Mouse (Mus musculus) stomach, embryonic 16.5 days (tissue): ENCODE measurements around the gene Ckap2. TPM values are rescaled to one million over a fixed set of nuclear protein-coding genes. Genes with fewer than 3 reads are reported as not detected.

Experiments used
- ATAC-seq: fragments of 200-750 bp; cut with Nextera tagmentation; 2 replicates; pipeline ENCODE4 v1.8.0; 2017; ENCODE audit warnings: moderate number of reproducible peaks, moderate TSS enrichment; ENCODE audit not compliant: insufficient read depth, low FRiP score
- H3K27ac ChIP-seq: fragments of 300-500 bp; sonication (generic); 2 replicates; pipeline ENCODE4 v1.5.1; 2014; ENCODE audit warnings: low read length
- H3K27me3 ChIP-seq: fragments of 300-500 bp; sonication (generic); 2 replicates; pipeline ENCODE4 v1.6.1; 2014; ENCODE audit warnings: low read length, control low read depth, mixed read lengths; ENCODE audit not compliant: control insufficient read depth, insufficient read depth
- H3K36me3 ChIP-seq: fragments of 300-500 bp; sonication (generic); 2 replicates; pipeline ENCODE4 v1.6.1; 2014; ENCODE audit warnings: low read length; ENCODE audit not compliant: control insufficient read depth, insufficient read depth
- H3K4me1 ChIP-seq: fragments of 300-500 bp; sonication (generic); 2 replicates; pipeline ENCODE4 v1.6.1; 2014; ENCODE audit warnings: low read length, control low read depth, mixed read lengths; ENCODE audit not compliant: control insufficient read depth, insufficient read depth
- H3K4me2 ChIP-seq: fragments of 300-500 bp; sonication (generic); 2 replicates; pipeline ENCODE4 v1.6.1; 2014; ENCODE audit warnings: low read depth, low read length, mixed read lengths
- H3K4me3 ChIP-seq: fragments of 300-500 bp; sonication (generic); replicated peaks from 2 replicates; pipeline ENCODE4 v1.5.1; 2014; ENCODE audit warnings: mild to moderate bottlenecking, low read length
- H3K9ac ChIP-seq: fragments of 300-500 bp; sonication (generic); 2 replicates; pipeline ENCODE4 v1.6.1; 2014; ENCODE audit warnings: low read length
- H3K9me3 ChIP-seq: fragments of 300-500 bp; sonication (generic); replicated peaks from 2 replicates; pipeline ENCODE4 v1.6.1; 2016; ENCODE audit warnings: low read length, control low read depth; ENCODE audit not compliant: control insufficient read depth
- WGBS: fragments of 180-500 bp; shearing (Covaris S2); extraction: QIAGEN DNeasy Blood & Tissue Kit; methylation state at CpG from one replicate; pipeline ENCODE4 v1.1.7; 2014; 5-methylcytosine and 5-hydroxymethylcytosine counted together
- polyA plus RNA-seq: library from polyadenylated mRNA; unstranded; fragments of >200 nt; fragmentation: Nextera tagmentation; extraction: Ambion mirVana; gene quantifications from 2 replicates; pipeline ENCODE4 v1.2.1, GENCODE M21; 2015

Ckap2 gene
- polyA plus RNA-seq, 1 experiment from 2014 or later = 43.8 TPM

- Histone ChIP-seq H3K27me3 (no peaks in the 10 kb centered on the region), H3K36me3 (peaks cover 8% of the 10 kb centered on the region), H3K9me3 (no peaks in the 10 kb centered on the region), H3K4me3 (no peak overlapping the region), H3K27ac (no peak overlapping the region), H3K4me2 (no peak overlapping the region), H3K4me1 (peaks cover 7% of the 10 kb centered on the region), H3K9ac (no peak overlapping the region)
- WGBS = 84% methylated on average over 6 of the region's 6 CpGs
- ATAC-seq = no peak
These were observed 12.3 kb upstream of the Ckap2 start for GRCm38 (mm10) chr8:22197914-22198313.

DNA sequence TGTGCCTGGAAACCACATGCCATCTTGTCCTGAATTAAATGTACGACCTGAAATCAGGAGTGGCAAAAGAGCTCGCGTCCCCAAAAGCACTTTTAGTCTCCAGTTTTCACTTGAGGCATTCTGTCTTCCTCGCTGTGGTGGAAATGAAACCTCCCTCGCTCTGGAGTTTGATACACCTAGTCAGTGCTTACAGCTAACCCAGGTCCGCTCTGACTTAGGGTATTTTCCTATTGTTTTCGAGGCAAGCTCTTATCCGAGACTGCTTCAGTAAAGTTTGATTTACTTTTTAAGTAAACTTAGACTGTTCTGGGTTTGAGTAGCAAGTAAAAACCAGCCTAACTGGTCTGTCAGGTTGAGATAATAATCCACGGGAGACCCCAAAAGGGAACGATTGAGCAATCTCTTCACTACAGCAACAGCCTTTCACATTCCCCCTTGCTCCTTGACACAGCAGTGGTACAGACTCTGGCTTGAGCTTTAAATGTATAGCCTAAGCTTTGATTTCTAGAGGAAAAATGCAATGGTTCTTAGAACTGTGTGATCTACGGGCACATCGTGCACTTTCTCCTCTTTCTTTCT is 7.9 kb upstream of the Ckap2 start:
- Histone ChIP-seq H3K36me3 (no peaks in the 10 kb centered on the region), H3K9ac (peak overlapping the region; percentile 97), H3K4me3 (peak overlapping the region; percentile 86), H3K27me3 (no peaks in the 10 kb centered on the region), H3K4me2 (peak overlapping the region; percentile 71), H3K27ac (peak overlapping the region; percentile 99), H3K4me1 (peaks cover 7% of the 10 kb centered on the region), H3K9me3 (no peaks in the 10 kb centered on the region)
- 8% methylated on average over 12 of the region's 12 CpGs for WGBS
- peak; percentile 73 for ATAC-seq

GRCm38 (mm10) chr8:22192660-22193431 is 7.2 kb upstream of the Ckap2 start, which contains the start of gene Vps36:
TSS of gene Vps36 (plus strand) at chr8:22192809.
- peak within 1 kb of the TSS; percentile 71 for H3K4me2 ChIP-seq
- H3K9ac ChIP-seq = peak within 1 kb of the TSS; percentile 97
- H3K27ac ChIP-seq = peak within 1 kb of the TSS; percentile 99
- under 1% methylated on average over 70 of the region's 73 CpGs for WGBS
- peaks cover 7% of the 10 kb centered on the region for H3K4me1 ChIP-seq
- peak; percentile 91 for ATAC-seq
- H3K36me3 ChIP-seq = no peaks in the 10 kb centered on the region
- peak within 1 kb of the TSS; percentile 86 for H3K4me3 ChIP-seq
- H3K27me3 ChIP-seq = no peaks in the 10 kb centered on the region
- H3K9me3 ChIP-seq = no peaks in the 10 kb centered on the region

DNA sequence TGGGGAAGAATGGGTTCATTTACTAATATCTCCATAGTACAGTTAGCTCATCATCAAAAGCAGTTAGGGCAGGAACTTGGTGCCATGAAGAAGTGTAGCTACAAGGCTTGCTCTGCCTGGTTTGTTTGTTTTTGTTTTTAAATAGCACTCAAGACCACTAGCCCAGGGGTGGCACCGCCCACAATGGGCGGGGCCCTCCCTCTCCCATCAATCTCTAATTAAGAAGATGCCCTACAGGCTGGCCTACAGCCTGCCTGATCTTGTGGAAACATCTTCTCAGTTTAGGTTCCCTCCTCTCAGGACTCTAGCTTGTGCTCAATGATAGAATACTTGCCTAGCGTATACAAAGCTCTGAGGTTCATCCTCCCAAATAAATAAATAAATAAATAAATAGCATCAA is 735 bp downstream of the Ckap2 start:
- WGBS = 2% methylated on average over 3 of the region's 3 CpGs
- peak overlapping the region; percentile 92 for H3K27ac ChIP-seq
- peak; percentile 22; the same call in 1 of the 2 replicates for ATAC-seq
- H3K27me3 ChIP-seq = no peaks in the 10 kb centered on the region
- H3K4me1 ChIP-seq = peaks cover 11% of the 10 kb centered on the region
- no peaks in the 10 kb centered on the region; the same call in 1 of the 2 replicates for H3K36me3 ChIP-seq
- H3K4me2 ChIP-seq = peak overlapping the region; percentile 75
- H3K9me3 ChIP-seq = no peaks in the 10 kb centered on the region
- peak overlapping the region; percentile 89 for H3K9ac ChIP-seq
- H3K4me3 ChIP-seq = peak overlapping the region; percentile 91

DNA sequence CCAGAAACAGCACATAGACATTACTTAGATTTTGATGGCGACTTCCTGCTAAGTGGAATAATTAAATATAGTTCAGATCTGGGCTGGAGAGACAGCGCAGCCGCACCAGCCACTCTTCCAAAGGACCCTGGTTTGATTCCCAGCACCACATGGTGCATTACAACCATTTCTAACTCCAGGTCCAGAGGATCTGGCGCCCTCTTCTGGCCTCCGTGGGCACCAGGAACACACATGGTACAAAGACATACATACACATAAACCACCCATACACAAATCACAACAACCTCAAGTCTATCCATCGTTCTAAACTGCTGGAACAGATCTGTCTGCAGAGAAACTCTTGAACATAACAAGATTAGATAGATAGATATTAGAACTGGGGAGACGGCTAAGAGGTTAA is 9.7 kb downstream of the Ckap2 start:
- Histone ChIP-seq H3K27me3 (no peaks in the 10 kb centered on the region), H3K4me1 (no peaks in the 10 kb centered on the region), H3K4me3 (no peak overlapping the region), H3K4me2 (no peak overlapping the region), H3K9me3 (peaks cover 6% of the 10 kb centered on the region; the same call in 1 of the 2 replicates), H3K27ac (no peak overlapping the region), H3K36me3 (peaks cover 28% of the 10 kb centered on the region), H3K9ac (no peak overlapping the region)
- 96% methylated on average over 7 of the region's 7 CpGs for WGBS
- no peak for ATAC-seq

DNA sequence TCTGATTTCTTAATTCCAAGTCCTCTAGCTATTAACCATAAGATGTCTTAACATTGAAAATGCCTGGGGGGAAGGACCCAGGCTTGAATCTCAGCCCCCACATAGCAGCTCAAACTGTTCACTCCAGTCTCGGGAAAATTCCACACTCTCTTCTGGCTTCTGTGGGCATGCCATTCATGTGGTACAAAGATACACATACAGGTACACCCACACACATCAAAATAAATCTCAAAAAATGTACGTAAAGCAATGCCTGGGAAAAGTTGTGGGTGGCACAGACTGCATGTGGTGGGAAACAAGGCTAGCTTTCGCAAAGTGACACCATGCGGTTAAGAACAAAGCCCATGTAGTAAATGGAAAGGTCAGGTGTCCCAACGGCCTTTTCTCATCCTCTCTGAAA is 16.5 kb downstream of the Ckap2 start:
- Histone ChIP-seq H3K9ac (no peak overlapping the region), H3K36me3 (peaks cover 8% of the 10 kb centered on the region), H3K9me3 (no peaks in the 10 kb centered on the region), H3K27ac (no peak overlapping the region), H3K4me1 (peaks cover 6% of the 10 kb centered on the region), H3K27me3 (no peaks in the 10 kb centered on the region), H3K4me2 (no peak overlapping the region), H3K4me3 (no peak overlapping the region)
- ATAC-seq = no peak
- WGBS = 90% methylated on average over 5 of the region's 5 CpGs

DNA sequence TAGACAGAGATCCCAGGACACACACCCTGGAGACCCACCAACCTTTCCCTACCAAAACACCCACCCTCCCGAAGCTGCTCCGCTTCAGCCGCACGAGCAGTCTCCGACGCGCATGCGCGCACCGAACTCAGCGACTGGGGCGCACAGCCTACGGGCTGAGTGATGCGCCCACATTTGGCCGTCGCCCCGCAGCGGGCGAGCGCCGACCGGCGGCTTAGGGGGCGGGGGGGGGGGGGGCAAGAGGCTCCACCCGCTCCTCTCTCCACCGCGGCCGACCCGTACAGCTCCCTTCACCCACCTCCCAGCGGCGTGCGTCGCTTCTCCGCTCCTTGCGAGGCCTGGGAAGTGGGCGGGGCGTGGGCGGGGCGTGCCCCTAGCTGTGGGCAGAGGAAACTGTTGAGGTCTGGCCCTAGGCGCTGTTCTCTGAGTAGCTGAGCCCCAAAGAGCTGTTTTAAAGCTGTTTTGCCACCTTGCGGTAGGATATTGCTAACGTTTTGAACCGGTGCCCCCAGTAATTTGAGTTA is 19.5 kb downstream of the Ckap2 start, which contains the start of gene Nek3:
Nek3 (minus strand) TSS at position 356 of the 524 bp plus-strand sequence.
- no peaks in the 10 kb centered on the region for H3K9me3 ChIP-seq
- peak within 1 kb of the TSS; percentile 72 for H3K4me3 ChIP-seq

DNA sequence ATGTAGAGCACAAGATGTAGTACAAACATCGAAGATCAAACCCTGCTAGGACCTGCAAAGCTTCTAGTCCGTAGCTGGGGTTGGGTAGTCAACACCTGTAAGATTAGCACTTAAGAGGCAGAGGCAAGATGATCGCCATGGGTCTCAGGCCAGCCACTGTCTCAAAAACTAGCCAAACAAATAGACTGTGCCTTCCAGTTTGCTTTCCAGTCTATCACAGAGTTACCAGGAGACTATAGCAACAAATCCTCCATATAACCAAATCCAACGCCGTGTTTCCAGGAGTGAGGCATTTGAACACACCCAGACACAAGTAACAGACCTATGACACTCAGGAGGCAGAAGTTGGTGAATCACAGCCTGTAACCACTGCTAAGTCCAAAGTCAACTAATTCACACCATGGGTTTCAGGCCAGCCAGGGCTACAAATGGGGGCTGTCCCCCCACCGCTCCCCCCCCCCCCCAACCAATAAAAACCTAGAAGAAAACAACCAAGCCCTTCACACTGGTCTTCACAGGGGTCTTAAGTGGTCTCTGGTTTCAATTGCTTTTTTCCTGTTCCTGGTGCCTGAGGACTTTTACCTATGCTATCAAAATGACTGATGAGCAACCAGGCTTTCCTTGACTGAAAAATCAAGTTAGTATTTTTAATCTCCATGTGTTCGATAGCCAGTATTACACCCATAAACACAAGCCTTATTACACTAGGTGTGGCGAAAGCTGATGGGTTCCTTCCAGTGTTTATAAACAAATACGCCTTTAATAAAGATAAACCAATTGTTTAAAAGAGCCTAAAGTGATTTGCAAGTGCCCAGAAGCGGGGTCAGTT is 20.2 kb downstream of the Ckap2 start:
- Histone ChIP-seq H3K4me2 (peak overlapping the region; percentile 70), H3K4me1 (peaks cover 6% of the 10 kb centered on the region), H3K36me3 (peaks cover 2% of the 10 kb centered on the region; the same call in 1 of the 2 replicates), H3K27me3 (no peaks in the 10 kb centered on the region), H3K4me3 (peak overlapping the region; percentile 72), H3K9ac (peak overlapping the region; percentile 73), H3K27ac (peak overlapping the region; percentile 56), H3K9me3 (no peaks in the 10 kb centered on the region)
- 48% methylated on average over 10 of the region's 10 CpGs for WGBS
- peak; percentile 17; the same call in 1 of the 2 replicates for ATAC-seq

More for the DNA sequence above, 19.5 kb downstream of the Ckap2 start, which contains the start of gene Nek3:
- ATAC-seq = peak; percentile 98
- H3K27ac ChIP-seq = peak within 1 kb of the TSS; percentile 56
- H3K9ac ChIP-seq = peak within 1 kb of the TSS; percentile 73
- H3K36me3 ChIP-seq = peaks cover 6% of the 10 kb centered on the region; the same call in 1 of the 2 replicates
- under 1% methylated on average over 33 of the region's 43 CpGs for WGBS
- peak within 1 kb of the TSS; percentile 70 for H3K4me2 ChIP-seq
- H3K27me3 ChIP-seq = no peaks in the 10 kb centered on the region
- peaks cover 6% of the 10 kb centered on the region for H3K4me1 ChIP-seq
